In genomic region chr6:98782074-98782473, GRCm38 (mm10) we compare ENCODE assay signal across 22 mouse cellular contexts.
DNase-seq lines count a peak whose midpoint lies in the region; ATAC-seq lines count a peak whose summit lies in the region.
"Had no signal": no experiment of that assay in that cellular context is flagged by ENCODE, and none has a peak within 500 bp of the region (broad histone marks: within the 10 kb centered on the region; RNA-seq: fewer than 3 reads in every experiment).

No protein-coding gene starts in this region.

- intact Hi-C loops in left cerebral cortex, postnatal 4 days (cut with DNase I) = no loop called here
- intact Hi-C loops in left cerebral cortex, postnatal 10 days (cut with DNase I) = no loop called here
- intact Hi-C loops in heart, postnatal 10 days (cut with DNase I) = no loop called here

- peak; percentile 43 to 74 for DNase-seq in cerebellum, postnatal 10 days
- no peak for DNase-seq in cerebellum, adult 8-10 months
- no peak for DNase-seq in frontal cortex, postnatal 14 days (ENCODE audit: low spot score in 2 of 2)
- peak; percentile 27 for DNase-seq in left cerebral cortex, postnatal 4 days
- no peak for DNase-seq in left cerebral cortex, postnatal 10 days (ENCODE audit: extremely low spot score in 1 of 2, low spot score in 2 of 2)
- no peak for DNase-seq in heart, postnatal 10 days
- DNase-seq: adrenal gland, adult 8-10 months; cerebellum, adult 11-12 months; heart, adult 2 months; kidney, adult 9 months; kidney, postnatal 10 days; layer of hippocampus, postnatal 36 days; liver; lung, adult 2 months; lung, postnatal 14 days; right cerebral cortex, postnatal 4 days; thymus, adult 18-20 months; thymus, postnatal 25 days had no signal

- peak; percentile 62; the same call in 1 of the 2 replicates for ATAC-seq in frontal cortex, adult (ENCODE audit: low TSS enrichment)
- ATAC-seq: forebrain, embryonic 13.5 days; intestine, postnatal 0 days; midbrain, embryonic 15.5 days had no signal

Comparison
In these comparisons a context has a peak if more than half of its experiments do, and no peak if none do; other contexts are left out.
1. DNase-seq: peak in cerebellum, postnatal 10 days (2 of 2) and left cerebral cortex, postnatal 4 days (single experiment); none in cerebellum, adult 8-10 months (single experiment), frontal cortex, postnatal 14 days (0 of 2), left cerebral cortex, postnatal 10 days (0 of 2) and heart, postnatal 10 days (0 of 2).